Mouse (Mus musculus) adrenal gland, postnatal 25 days (tissue): ENCODE results near the gene Gm20822. TPM values are rescaled to one million over a fixed set of nuclear protein-coding genes. Genes with fewer than 3 reads are reported as not detected.
"Not testable (repeated sequence)": the region's sequence is repeated elsewhere in the genome, so short reads cannot be mapped to it uniquely, and the experiment has no call there.

ENCODE experiments used
- DNase-seq: peaks from one replicate; pipeline ENCODE4 v3.0.0; 2021; ENCODE audit warnings: mixed read lengths
- long read RNA-seq: library from polyadenylated mRNA; stranded (forward); transcript quantifications from one replicate; pipeline ENCODE4 v2.0.0, GENCODE M21; 2021
- total RNA-seq: library from RNA; stranded (reverse); gene quantifications from 2 replicates; pipeline ENCODE4 v1.2.3, GENCODE M21; 2021

The Gm20822 gene
- total RNA-seq = not detected in 2 replicates
- long read RNA-seq = 0 reads

GRCm38 (mm10) chrY:15884671-15885070, at the start of gene Gm20822:
TSS of gene Gm20822 (minus strand) at chrY:15884771.
- DNase-seq = not testable (repeated sequence)
